Mouse (Mus musculus): ENCODE data around the gene Ccdc130. TPM values are rescaled to one million over a fixed set of nuclear protein-coding genes. Genes with fewer than 3 reads are reported as not detected.

The Ccdc130 gene
- total and polyA plus RNA-seq, 3 experiments: 15.9 to 25.8 (median 19.3) TPM

Small RNA genes lying within 50 kb of the gene (microRNA-seq; reads per million reads assigned to microRNA genes)
- gene Mir23a (26,641 to 46,703 reads per million in 2 experiments), gene Mir24-2 (0 reads per million in 2 experiments), gene Mir27a (959 to 1,577 reads per million in 2 experiments), gene Mir3074-2 (0 reads per million in 2 experiments)

Other genes starting within 250 kb of the Ccdc130 start
- 1 to 10 TPM in 1 of 2 experiments, under 1 TPM in 1; 0.26 to 2.5 TPM for gene Palm3, start 248.9 kb downstream of the Ccdc130 start, total RNA-seq (2021)
- 0.59 and 1.2 TPM in 2 replicates for gene Palm3, start 248.9 kb downstream of the Ccdc130 start, polyA plus RNA-seq (2012; rRNA removed)
- gene Il27ra, start 227.8 kb downstream of the Ccdc130 start, total RNA-seq (2021): 1 to 10 TPM; 2.0 to 2.5 TPM
- gene Il27ra, start 227.8 kb downstream of the Ccdc130 start, polyA plus RNA-seq (2012; rRNA removed): 2.0 and 2.7 TPM in 2 replicates
- not detected for gene Rln3, start 225.4 kb downstream of the Ccdc130 start, total RNA-seq (2021)
- 0.36 and 0.46 TPM in 2 replicates for gene Rln3, start 225.4 kb downstream of the Ccdc130 start, polyA plus RNA-seq (2012; rRNA removed)
- gene Gm10643, start 205.2 kb downstream of the Ccdc130 start, total RNA-seq (2021): 1 to 10 TPM; 1.6 to 4.1 TPM
- gene Gm10643, start 205.2 kb downstream of the Ccdc130 start, polyA plus RNA-seq (2012; rRNA removed): 0.36 and 0.55 TPM in 2 replicates
- 10 to 100 TPM; 17.1 to 19.9 TPM for gene Rfx1, start 203.5 kb downstream of the Ccdc130 start, total RNA-seq (2021)
- gene Rfx1, start 203.5 kb downstream of the Ccdc130 start, polyA plus RNA-seq (2012; rRNA removed): 34.5 and 36.6 TPM in 2 replicates
- 10 to 100 TPM; 14.4 to 18.2 TPM for gene Dcaf15, start 165.6 kb downstream of the Ccdc130 start, total RNA-seq (2021)
- 60.2 and 62.7 TPM in 2 replicates for gene Dcaf15, start 165.6 kb downstream of the Ccdc130 start, polyA plus RNA-seq (2012; rRNA removed)
- gene Podnl1, start 144.4 kb downstream of the Ccdc130 start, total RNA-seq (2021): under 1 TPM; 0.23 to 0.31 TPM
- 2.4 and 2.5 TPM in 2 replicates for gene Podnl1, start 144.4 kb downstream of the Ccdc130 start, polyA plus RNA-seq (2012; rRNA removed)
- gene Cc2d1a, start 122.4 kb downstream of the Ccdc130 start, total RNA-seq (2021): 10 to 100 TPM; 28.5 to 39.0 TPM
- gene Cc2d1a, start 122.4 kb downstream of the Ccdc130 start, polyA plus RNA-seq (2012; rRNA removed): 35.8 and 37.1 TPM in 2 replicates
- under 1 TPM; 0.17 to 0.35 TPM for gene 4930432K21Rik, start 122.4 kb downstream of the Ccdc130 start, total RNA-seq (2021)
- gene 4930432K21Rik, start 122.4 kb downstream of the Ccdc130 start, polyA plus RNA-seq (2012; rRNA removed): 0.44 and 0.48 TPM in 2 replicates
- 1 to 10 TPM; 1.1 to 1.3 TPM for gene Nanos3, start 85.2 kb downstream of the Ccdc130 start, total RNA-seq (2021)
- 0.36 and 1.0 TPM in 2 replicates for gene Nanos3, start 85.2 kb downstream of the Ccdc130 start, polyA plus RNA-seq (2012; rRNA removed)
- 10 to 100 TPM; 31.4 to 55.6 TPM for gene Zswim4, start 33.3 kb downstream of the Ccdc130 start, total RNA-seq (2021)
- 66.3 and 76.1 TPM in 2 replicates for gene Zswim4, start 33.3 kb downstream of the Ccdc130 start, polyA plus RNA-seq (2012; rRNA removed)
- 100 to 1,000 TPM; 268 to 291 TPM for gene D8Ertd738e, start 20.7 kb downstream of the Ccdc130 start, total RNA-seq (2021)
- 58.8 and 67.3 TPM in 2 replicates for gene D8Ertd738e, start 20.7 kb downstream of the Ccdc130 start, polyA plus RNA-seq (2012; rRNA removed)
- 10 to 100 TPM; 27.9 to 38.1 TPM for gene Mri1, start 13.1 kb downstream of the Ccdc130 start, total RNA-seq (2021)
- 239 and 243 TPM in 2 replicates for gene Mri1, start 13.1 kb downstream of the Ccdc130 start, polyA plus RNA-seq (2012; rRNA removed)
- gene Cacna1a, start 118.1 kb upstream of the Ccdc130 start, total RNA-seq (2021): 1 to 10 TPM; 5.6 to 7.8 TPM
- gene Cacna1a, start 118.1 kb upstream of the Ccdc130 start, polyA plus RNA-seq (2012; rRNA removed): 28.8 and 41.6 TPM in 2 replicates

All from adrenal gland, adult 2 months (tissue).